Mouse (Mus musculus) hindbrain, postnatal 0 days (tissue): ENCODE measurements at regions not wholly inside any gene's neighbourhood (a gene's known extent, or its start where the extent isn't known, plus 50 kb on each side); places are given as distances from the start of the nearest gene placed in this dataset.
"Not testable (repeated sequence)": the region's sequence is repeated elsewhere in the genome, so short reads cannot be mapped to it uniquely, and the experiment has no call there.

Experiments
- ATAC-seq: fragments of 200-750 bp; cut with Nextera tagmentation; 2 replicates; pipeline ENCODE4 v1.8.0; 2017; ENCODE audit warnings: mild to moderate bottlenecking, moderate TSS enrichment, moderate library complexity
- DNase-seq: peaks from one replicate; pipeline ENCODE4 v3.0.0-alpha.2; 2015; ENCODE audit warnings: low spot score
- H3K27ac ChIP-seq: fragments of 300-500 bp; sonication (generic); 2 replicates; pipeline ENCODE4 v1.5.1; 2014; ENCODE audit warnings: mild to moderate bottlenecking
- H3K27me3 ChIP-seq: fragments of 300-500 bp; sonication (generic); 2 replicates; pipeline ENCODE4 v1.6.1; 2014; ENCODE audit warnings: low read length, mixed read lengths; ENCODE audit not compliant: insufficient read depth
- H3K36me3 ChIP-seq: fragments of 300-500 bp; sonication (generic); 2 replicates; pipeline ENCODE4 v1.6.1; 2014; ENCODE audit warnings: low read length, mixed read lengths; ENCODE audit not compliant: insufficient read depth
- H3K4me1 ChIP-seq: fragments of 300-500 bp; sonication (generic); 2 replicates; pipeline ENCODE4 v1.6.1; 2014; ENCODE audit warnings: antibody characterized with exemption, low read length, mixed read lengths; ENCODE audit not compliant: insufficient read depth
- H3K4me2 ChIP-seq: fragments of 300-500 bp; sonication (generic); 2 replicates; pipeline ENCODE4 v1.6.1; 2014; ENCODE audit warnings: low read depth, mild to moderate bottlenecking, low read length, moderate library complexity, mixed read lengths
- H3K4me3 ChIP-seq: fragments of 300-500 bp; sonication (generic); 2 replicates; pipeline ENCODE4 v1.5.1; 2014; ENCODE audit warnings: low read length
- H3K9ac ChIP-seq: fragments of 300-500 bp; sonication (generic); replicated peaks from 2 replicates; pipeline ENCODE4 v1.6.1; 2014; ENCODE audit warnings: mild to moderate bottlenecking, low read length, moderate library complexity, mixed read lengths
- H3K9me3 ChIP-seq: fragments of 300-500 bp; sonication (generic); 2 replicates; pipeline ENCODE4 v1.6.1; 2016; ENCODE audit warnings: low read length, mixed read lengths
- CTCF ChIP-seq: IDR thresholded peaks from 2 replicates; pipeline ENCODE4 v1.5.1; 2016; ENCODE audit warnings: antibody characterized with exemption, control low read depth, low read depth
- WGBS: fragments of 180-500 bp; shearing (Covaris S2); extraction: QIAGEN DNeasy Blood & Tissue Kit; methylation state at CpG from one replicate; pipeline ENCODE4 v1.1.7; 2014; 5-methylcytosine and 5-hydroxymethylcytosine counted together

- no peak for ATAC-seq
- no peak for TF ChIP-seq CTCF
- Histone ChIP-seq H3K4me1 (no peaks in the 10 kb centered on the region), H3K9me3 (no peaks in the 10 kb centered on the region), H3K36me3 (no peaks in the 10 kb centered on the region), H3K27me3 (no peaks in the 10 kb centered on the region), H3K27ac (no peak overlapping the region), H3K4me2 (no peak overlapping the region), H3K4me3 (no peak overlapping the region), H3K9ac (no peak overlapping the region)
- WGBS = 71% methylated on average over 2 of the region's 2 CpGs
- DNase-seq = no peak
Measured at GRCm38 (mm10) chr6:48175234-48175633, 88.8 kb upstream of the Zfp746 start.

DNA sequence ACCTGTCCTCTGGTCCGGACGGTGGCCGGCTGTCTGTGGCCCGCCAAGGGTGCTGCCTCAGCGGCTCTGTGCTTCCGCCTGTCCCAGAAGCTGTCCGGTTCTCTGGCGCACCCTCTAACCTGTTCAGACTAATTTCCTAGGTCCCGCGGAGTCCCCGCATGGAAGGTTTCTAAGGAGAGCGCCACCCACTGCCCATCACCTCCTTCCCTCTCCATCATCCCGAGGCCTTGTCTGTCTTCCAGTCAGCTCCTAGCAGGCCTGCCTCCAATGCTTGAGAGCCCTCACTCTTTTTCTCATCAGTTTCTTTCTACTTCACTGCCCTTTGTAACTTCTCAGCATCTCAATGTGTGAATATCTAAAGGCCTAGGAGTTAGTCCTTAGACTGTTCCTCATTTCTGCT lies 86.4 kb upstream of the Zfp746 start:
- H3K9ac ChIP-seq, H3K4me1 ChIP-seq, DNase-seq, H3K4me2 ChIP-seq, H3K27ac ChIP-seq, H3K4me3 ChIP-seq, H3K9me3 ChIP-seq, ATAC-seq, H3K36me3 ChIP-seq, H3K27me3 ChIP-seq: not testable (repeated sequence)
- 93% methylated on average over 13 of the region's 13 CpGs for WGBS

DNA sequence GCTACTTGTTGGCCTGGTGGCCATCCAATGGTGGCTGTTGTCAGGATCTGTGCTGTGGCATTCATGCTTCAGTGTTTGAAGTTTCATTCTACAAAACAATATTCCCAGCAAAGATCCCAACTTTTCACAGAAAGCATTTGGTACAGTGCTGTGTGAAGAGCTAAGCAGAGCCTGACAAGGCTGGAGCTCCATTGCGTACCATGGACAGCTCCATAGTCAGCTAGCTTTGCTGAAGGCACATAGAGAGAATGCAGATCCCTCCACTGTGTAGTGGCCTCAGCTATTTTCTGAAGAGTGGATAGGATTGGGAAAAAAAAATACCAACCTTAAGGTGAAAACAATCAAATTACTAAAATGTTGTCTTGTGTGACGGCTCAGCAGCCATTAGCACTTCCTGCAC lies 50.5 kb upstream of the Zfp746 start:
- Histone ChIP-seq H3K4me2 (no peak overlapping the region), H3K27me3 (no peaks in the 10 kb centered on the region), H3K9me3 (no peaks in the 10 kb centered on the region), H3K4me3 (no peak overlapping the region), H3K27ac (no peak overlapping the region), H3K9ac (no peak overlapping the region), H3K4me1 (no peaks in the 10 kb centered on the region), H3K36me3 (no peaks in the 10 kb centered on the region)
- ATAC-seq (no peak), DNase-seq (no peak)
- no peak for TF ChIP-seq CTCF
- WGBS = 60% methylated on average over 2 of the region's 2 CpGs
